ENCODE assay signal across 25 mouse cellular contexts in the genomic region with DNA sequence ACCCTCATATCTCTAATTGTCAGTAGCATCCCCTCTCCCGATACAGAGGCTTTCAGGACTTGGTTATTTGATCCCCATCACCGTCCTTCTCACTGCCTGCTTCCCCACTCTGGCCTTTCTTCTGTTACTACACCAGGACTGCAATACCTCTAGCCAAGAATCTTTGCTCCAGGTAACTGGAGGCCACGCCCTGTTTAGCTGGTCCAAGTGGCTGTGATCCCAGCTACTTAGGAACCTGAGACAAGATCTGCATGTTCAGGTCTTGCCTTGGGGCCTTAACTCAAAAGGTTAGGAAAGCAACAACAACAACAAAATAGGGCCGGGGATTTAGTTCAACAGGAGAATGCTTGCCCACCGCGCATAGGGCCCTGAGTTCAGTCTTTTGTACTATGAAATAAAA. TPM values are rescaled to one million over a fixed set of nuclear protein-coding genes. Genes with fewer than 3 reads are reported as not detected.
A peak's percentile ranks its signal among the peaks of the same experiment; 100 is the strongest.
DNase-seq lines count a peak whose midpoint lies in the region; TF ChIP-seq lines count a peak whose summit lies in the region.
"Had no signal": no experiment of that assay in that cellular context is flagged by ENCODE, and none has a peak within 500 bp of the region (broad histone marks: within the 10 kb centered on the region; RNA-seq: fewer than 3 reads in every experiment).

No protein-coding gene starts in this region.

- intact Hi-C loops in gastrocnemius, adult 2 months (cut with DNase I): no loop called here

- H3K4me3 ChIP-seq in gastrocnemius, adult 2 months: no peak overlapping the region
- H3K4me3 ChIP-seq in lung, adult 2 months (replicated peaks; ENCODE audit: extremely low read depth, low read depth, low read length): no peak overlapping the region

- H3K4me1 ChIP-seq in lung, adult 2 months (ENCODE audit: control insufficient read depth, insufficient read depth, low read length): peaks cover under 1% of the 10 kb centered on the region; the same call in 1 of the 2 replicates

- 89% methylated on average over 6 of the region's 6 CpGs for WGBS in lung, adult 2 months

- no peak for DNase-seq in gastrocnemius, adult 2 months
- DNase-seq in gastrocnemius, adult 8-10 months (ENCODE audit: low spot score in 2 of 2): no peak
- DNase-seq in lung, postnatal 36 days: peak; percentile 10
- DNase-seq in lung, adult 2 months: no peak
- DNase-seq in fat pad, adult 2 months (ENCODE audit: extremely low read depth, low read depth, low spot score): peak; percentile 92
- peak; percentile 90 for DNase-seq in gonadal fat pad, adult 2 months (ENCODE audit: low read depth)
- no peak for DNase-seq in layer of hippocampus, adult 9-10 months (ENCODE audit: low spot score)
- DNase-seq in right cerebral cortex, postnatal 25 days: no peak
- DNase-seq: adrenal gland, adult 2 months; adrenal gland, adult 8-10 months; adrenal gland, postnatal 10 days; adrenal gland, postnatal 14 days; adrenal gland, postnatal 25 days; adrenal gland, postnatal 36 days; B cell, adult 2 months; cerebellum, adult 11 months; cerebellum, adult 11-12 months had no signal

- no peak for TF ChIP-seq CTCF in gastrocnemius, adult 2 months (IDR thresholded peaks at IDR 0.05)
- TF ChIP-seq CTCF in lung, adult 2 months (IDR thresholded peaks at IDR 0.05; ENCODE audit: insufficient read depth, low read length): no peak

- TF ChIP-seq POLR2A in lung, adult 2 months (IDR thresholded peaks at IDR 0.05; ENCODE audit: borderline replicate concordance, extremely low read depth, low read depth, low read length): no peak

- H3K27ac ChIP-seq in gastrocnemius, adult 2 months: 0 out of 2 replicates have a peak overlapping the region, but pooled peaks have one; percentile 24

RNA-seq across cellular contexts. Expression of a gene that starts 6.9 kb away (rescaled TPM):
- 10 to 100 TPM; 29.9 to 33.4 TPM for total RNA-seq in gastrocnemius, adult 2 months (2021)
- 10 to 100 TPM; 28.3 to 38.4 (median 32.6) TPM for total RNA-seq in gastrocnemius, adult 8-10 months (2022)
- 49.1 and 68.3 TPM in 2 replicates for polyA plus RNA-seq in lung, adult 2 months (2012; rRNA removed)
- 84.8 and 89.2 TPM in 2 replicates for polyA plus RNA-seq in gonadal fat pad, adult 2 months (2012; rRNA removed)

RNA-seq across cellular contexts. Expression of a gene that starts 16.2 kb away (rescaled TPM):
- 1 to 10 TPM; 1.4 to 1.5 TPM for total RNA-seq in gastrocnemius, adult 2 months (2021)
- 1 to 10 TPM; 1.4 to 2.5 (median 1.8) TPM for total RNA-seq in gastrocnemius, adult 8-10 months (2022)
- polyA plus RNA-seq in lung, adult 2 months (2012; rRNA removed): 42.5 and 44.7 TPM in 2 replicates
- 56.8 and 59.4 TPM in 2 replicates for polyA plus RNA-seq in gonadal fat pad, adult 2 months (2012; rRNA removed)

RNA-seq across cellular contexts. Expression of a gene that starts 17.0 kb away (rescaled TPM):
- 10 to 100 TPM; 71.9 to 72.4 TPM for total RNA-seq in gastrocnemius, adult 2 months (2021)
- total RNA-seq in gastrocnemius, adult 8-10 months (2022): 10 to 100 TPM; 57.5 to 74.2 (median 66.1) TPM
- polyA plus RNA-seq in lung, adult 2 months (2012; rRNA removed): 96.9 and 99.1 TPM in 2 replicates
- 64.2 and 100 TPM in 2 replicates for polyA plus RNA-seq in gonadal fat pad, adult 2 months (2012; rRNA removed)

RNA-seq across cellular contexts. Expression of a gene that starts 18.5 kb away (rescaled TPM):
- 10 to 100 TPM; 50.6 to 58.0 TPM for total RNA-seq in gastrocnemius, adult 2 months (2021)
- 10 to 100 TPM; 57.1 to 67.3 (median 58.8) TPM for total RNA-seq in gastrocnemius, adult 8-10 months (2022)
- 87.2 and 128 TPM in 2 replicates for polyA plus RNA-seq in lung, adult 2 months (2012; rRNA removed)
- polyA plus RNA-seq in gonadal fat pad, adult 2 months (2012; rRNA removed): 154 and 168 TPM in 2 replicates

RNA-seq across cellular contexts. Expression of a gene that starts 24.2 kb away (rescaled TPM):
- total RNA-seq in gastrocnemius, adult 2 months (2021): not detected
- not detected for total RNA-seq in gastrocnemius, adult 8-10 months (2022)
- not detected in 2 replicates for polyA plus RNA-seq in lung, adult 2 months (2012; rRNA removed)
- 1.5 and 1.9 TPM in 2 replicates for polyA plus RNA-seq in gonadal fat pad, adult 2 months (2012; rRNA removed)
- total RNA-seq: adrenal gland, adult 18-20 months; adrenal gland, adult 2 months; adrenal gland, postnatal 14 days; adrenal gland, postnatal 25 days; adrenal gland, postnatal 4 days; CH12.LX; ES-E14; MEL had no signal
- polyA plus RNA-seq: activated CD4-positive, CD25-positive, alpha-beta regulatory T cell, adult 4 months; adrenal gland, adult 2 months; brain, embryonic 14.5 days; C2C12 had no signal

Comparison
In these comparisons a context has a peak if more than half of its experiments do, and no peak if none do; other contexts are left out.
1. DNase-seq: peak in lung, postnatal 36 days (single experiment), fat pad, adult 2 months (single experiment) and gonadal fat pad, adult 2 months (single experiment); none in gastrocnemius, adult 2 months (single experiment), gastrocnemius, adult 8-10 months (0 of 2), lung, adult 2 months (single experiment), layer of hippocampus, adult 9-10 months (single experiment) and right cerebral cortex, postnatal 25 days (single experiment).